Mouse (Mus musculus): ENCODE data around the gene Parvb. TPM values are rescaled to one million over a fixed set of nuclear protein-coding genes. Genes with fewer than 3 reads are reported as not detected.

Gene Parvb
- total and polyA plus RNA-seq, 2 experiments from 2014 or later, result 4.3 to 9.4 TPM

DNA sequence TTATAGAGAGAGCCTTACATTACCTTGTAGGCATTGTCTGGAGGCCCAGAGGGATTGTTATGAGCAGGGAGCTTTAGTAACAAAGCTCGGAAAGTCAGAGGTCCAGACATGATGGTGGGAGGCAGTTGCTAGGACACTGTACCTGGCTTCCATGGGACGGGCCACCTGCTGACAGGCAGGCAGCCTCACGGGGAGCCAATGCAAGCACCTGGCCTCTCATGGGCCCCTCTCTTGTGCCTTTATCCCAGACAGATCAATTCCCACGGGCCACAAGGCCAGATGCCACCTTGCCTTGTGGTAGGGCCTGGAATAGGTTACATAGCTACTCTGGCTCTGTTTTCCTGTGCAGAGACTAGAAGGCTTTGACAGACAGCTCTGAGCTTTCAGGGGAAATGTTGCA, 20.3 kb upstream of the Parvb start:
- H3K4me3 ChIP-seq (ENCODE audit: low read depth, low read length), result no peak overlapping the region

DNA sequence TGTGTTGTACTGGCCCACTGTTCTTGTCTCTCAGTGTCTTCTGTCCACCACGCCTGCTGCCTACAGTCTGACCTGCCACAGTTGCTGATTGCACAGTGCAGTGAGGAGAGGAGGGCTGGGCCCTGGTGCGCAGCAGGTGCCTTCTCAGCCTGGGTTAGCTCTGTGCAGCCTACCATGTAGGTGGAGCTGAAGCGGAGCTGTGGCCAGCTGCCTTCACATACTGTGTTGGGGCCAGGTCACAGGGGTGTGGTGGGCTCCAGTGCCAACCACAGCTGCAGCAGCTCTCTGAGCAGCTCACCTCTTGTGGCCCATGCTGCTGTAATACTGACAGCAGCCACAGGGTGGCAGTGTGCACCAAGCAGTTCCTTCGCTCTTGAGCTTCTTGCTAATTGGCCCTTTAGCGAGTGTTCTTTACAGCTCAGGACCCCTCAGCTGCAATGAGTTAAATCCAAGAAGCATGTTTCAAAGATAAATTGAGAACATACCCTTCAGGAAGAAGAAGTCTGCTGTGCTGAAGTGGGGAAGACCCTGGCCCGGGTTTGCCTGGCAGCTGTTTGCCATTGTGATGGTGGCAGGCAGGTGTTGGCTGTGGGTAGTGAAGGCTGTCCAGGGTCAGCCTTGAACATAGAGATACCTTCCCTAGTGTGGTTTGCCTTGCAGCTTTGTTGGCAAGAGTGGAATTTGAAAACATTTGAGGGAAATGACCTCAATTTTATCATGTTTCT, 19.6 kb upstream of the Parvb start:
- ATAC-seq, result peak; percentile 81
- Histone ChIP-seq H3K27me3 (ENCODE audit: insufficient read depth, low read length) (no peaks in the 10 kb centered on the region), H3K27ac (ENCODE audit: low read depth, low read length) (no peak overlapping the region), H3K4me3 (ENCODE audit: low read depth, low read length) (no peak overlapping the region), H3K9me3 (ENCODE audit: low read length) (no peaks in the 10 kb centered on the region), H3K36me3 (ENCODE audit: insufficient read depth) (peaks cover 52% of the 10 kb centered on the region), H3K4me2 (ENCODE audit: low read depth) (no peak overlapping the region), H3K4me1 (ENCODE audit: insufficient read depth) (no peaks in the 10 kb centered on the region), H3K9ac (no peak overlapping the region)
- DNase-seq, result peak; percentile 95
- 47% methylated on average over 6 of the region's 6 CpGs for WGBS
- TF ChIP-seq CTCF (IDR thresholded peaks at IDR 0.05; ENCODE audit: low read depth), result peak; percentile 100

More for the DNA sequence above, 20.3 kb upstream of the Parvb start:
- Histone ChIP-seq H3K27me3 (ENCODE audit: insufficient read depth, low read length) (no peaks in the 10 kb centered on the region), H3K9ac (no peak overlapping the region), H3K36me3 (ENCODE audit: insufficient read depth) (peaks cover 58% of the 10 kb centered on the region), H3K9me3 (ENCODE audit: low read length) (no peaks in the 10 kb centered on the region), H3K4me2 (ENCODE audit: low read depth) (no peak overlapping the region), H3K27ac (ENCODE audit: low read depth, low read length) (no peak overlapping the region), H3K4me1 (ENCODE audit: insufficient read depth) (no peaks in the 10 kb centered on the region)
- TF ChIP-seq CTCF (IDR thresholded peaks at IDR 0.05; ENCODE audit: low read depth), result no peak
- no peak for ATAC-seq
- DNase-seq, result no peak
- WGBS, result 80% methylated on average over 4 of the region's 4 CpGs

DNA sequence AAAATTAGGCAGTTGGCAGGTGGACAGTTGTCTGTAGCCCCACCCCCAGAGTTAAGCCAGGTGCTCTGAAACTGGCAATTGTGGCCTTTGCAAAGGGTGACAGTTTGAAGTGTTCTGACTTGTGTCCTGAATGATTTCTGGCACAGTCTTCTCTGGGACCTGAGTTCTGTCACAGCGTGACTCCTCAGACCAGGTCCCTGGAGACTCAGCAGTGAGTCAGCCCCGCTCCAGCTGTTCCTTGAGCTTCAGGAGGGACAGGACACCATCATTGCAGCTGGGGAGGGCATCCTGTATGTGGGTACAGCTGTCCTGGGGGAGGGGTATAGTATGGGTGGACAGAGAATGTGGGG, 19.1 kb upstream of the Parvb start:
- no peak overlapping the region for H3K4me2 ChIP-seq (ENCODE audit: low read depth)
- no peak for ATAC-seq
- H3K4me1 ChIP-seq (ENCODE audit: insufficient read depth), result no peaks in the 10 kb centered on the region
- H3K9ac ChIP-seq, result no peak overlapping the region
- no peaks in the 10 kb centered on the region for H3K9me3 ChIP-seq (ENCODE audit: low read length)
- H3K4me3 ChIP-seq (ENCODE audit: low read depth, low read length), result no peak overlapping the region
- WGBS, result 100% methylated on average over 2 of the region's 2 CpGs
- TF ChIP-seq CTCF (IDR thresholded peaks at IDR 0.05; ENCODE audit: low read depth), result no peak
- no peaks in the 10 kb centered on the region for H3K27me3 ChIP-seq (ENCODE audit: insufficient read depth, low read length)
- H3K36me3 ChIP-seq (ENCODE audit: insufficient read depth), result peaks cover 47% of the 10 kb centered on the region
- H3K27ac ChIP-seq (ENCODE audit: low read depth, low read length), result no peak overlapping the region
- DNase-seq, result no peak

DNA sequence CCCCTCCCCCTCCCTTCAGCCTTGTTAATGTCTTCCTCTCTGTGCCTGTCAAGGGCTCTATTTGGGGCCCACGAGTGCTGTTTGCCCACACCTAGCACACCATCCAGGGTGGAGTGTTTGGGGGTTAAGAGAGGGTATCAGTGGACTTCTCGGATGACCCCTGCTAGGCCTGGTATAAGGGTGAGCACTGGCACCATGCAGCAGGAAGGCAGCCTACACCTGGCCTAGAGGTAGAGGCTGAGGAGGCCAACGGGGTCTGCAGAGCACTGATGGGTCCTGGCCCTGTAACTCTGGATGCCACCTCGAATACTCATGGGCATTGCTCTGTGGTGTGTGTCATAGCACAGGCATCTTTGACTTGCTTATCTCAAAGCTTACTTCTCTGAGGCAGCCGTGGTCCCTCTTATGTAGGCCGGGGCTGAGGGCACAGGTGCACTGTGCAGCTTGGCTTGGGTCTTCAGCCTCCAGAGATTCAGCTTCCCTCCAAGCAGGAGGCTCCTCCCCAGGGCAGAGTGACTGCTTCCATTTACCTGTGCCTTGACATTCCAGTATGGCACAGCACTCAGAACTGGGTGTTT, 18.6 kb upstream of the Parvb start:
- ATAC-seq (no peak), DNase-seq (no peak)
- TF ChIP-seq CTCF (IDR thresholded peaks at IDR 0.05; ENCODE audit: low read depth), result no peak
- peaks cover 45% of the 10 kb centered on the region for H3K36me3 ChIP-seq (ENCODE audit: insufficient read depth)
- H3K27me3 ChIP-seq (ENCODE audit: insufficient read depth, low read length), result no peaks in the 10 kb centered on the region
- WGBS, result 91% methylated on average over 6 of the region's 6 CpGs
- peaks cover 4% of the 10 kb centered on the region; the same call in 1 of the 2 replicates for H3K4me1 ChIP-seq (ENCODE audit: insufficient read depth)
- H3K4me2 ChIP-seq (ENCODE audit: low read depth), result no peak overlapping the region
- H3K9ac ChIP-seq, result no peak overlapping the region
- no peak overlapping the region for H3K4me3 ChIP-seq (ENCODE audit: low read depth, low read length)
- H3K9me3 ChIP-seq (ENCODE audit: low read length), result no peaks in the 10 kb centered on the region
- H3K27ac ChIP-seq (ENCODE audit: low read depth, low read length), result no peak overlapping the region

DNA sequence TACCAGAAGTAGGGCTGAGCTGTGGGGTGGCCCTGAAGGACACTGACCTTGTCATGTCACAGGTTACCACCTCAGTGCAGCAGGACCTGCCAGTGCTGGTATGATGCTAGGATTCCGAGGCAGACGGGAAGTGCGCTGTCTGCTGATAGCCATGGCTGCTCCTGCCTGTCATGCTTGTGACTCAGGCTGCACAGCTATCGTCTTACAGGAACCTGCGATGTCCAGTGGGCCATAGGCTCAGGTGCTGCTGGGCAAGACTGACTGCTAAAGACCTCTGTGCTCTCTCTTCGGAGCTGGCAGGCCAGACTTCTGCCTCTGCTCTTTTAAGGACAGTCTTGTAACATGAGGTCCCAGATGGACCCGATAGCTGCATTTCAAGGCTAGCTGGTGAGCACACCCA, 17.4 kb upstream of the Parvb start:
- 94% methylated on average over 7 of the region's 7 CpGs for WGBS
- H3K27ac ChIP-seq (ENCODE audit: low read depth, low read length), result no peak overlapping the region
- H3K4me2 ChIP-seq (ENCODE audit: low read depth), result no peak overlapping the region
- ATAC-seq, result no peak
- H3K4me3 ChIP-seq (ENCODE audit: low read depth, low read length), result no peak overlapping the region
- peaks cover 34% of the 10 kb centered on the region for H3K36me3 ChIP-seq (ENCODE audit: insufficient read depth)
- peaks cover 11% of the 10 kb centered on the region; the same call in 1 of the 2 replicates for H3K4me1 ChIP-seq (ENCODE audit: insufficient read depth)
- no peak overlapping the region for H3K9ac ChIP-seq
- TF ChIP-seq CTCF (IDR thresholded peaks at IDR 0.05; ENCODE audit: low read depth), result no peak
- H3K27me3 ChIP-seq (ENCODE audit: insufficient read depth, low read length), result no peaks in the 10 kb centered on the region
- DNase-seq, result no peak
- no peaks in the 10 kb centered on the region for H3K9me3 ChIP-seq (ENCODE audit: low read length)

DNA sequence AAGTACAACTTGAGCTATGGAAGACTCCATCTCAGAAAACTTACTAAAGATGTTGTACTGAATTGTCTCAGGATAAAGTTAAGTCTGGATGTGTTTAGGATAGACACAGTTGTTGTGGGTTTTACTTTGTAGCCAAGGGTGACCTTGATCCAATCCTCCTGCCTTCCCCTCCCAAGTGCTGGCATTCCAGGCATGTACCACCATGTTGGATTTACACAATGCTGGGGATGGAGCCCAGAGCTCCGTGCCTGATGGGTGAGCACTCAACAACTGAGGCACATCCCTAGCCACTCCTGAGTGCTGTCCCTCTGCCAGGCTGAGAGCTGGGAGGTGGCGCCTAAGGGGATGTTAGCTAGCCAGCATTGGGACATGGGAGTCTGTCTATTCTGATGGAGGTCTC, 16.6 kb upstream of the Parvb start:
- H3K9me3 ChIP-seq (ENCODE audit: low read length), result no peaks in the 10 kb centered on the region
- no peak for ATAC-seq
- no peak for DNase-seq
- no peak overlapping the region for H3K4me3 ChIP-seq (ENCODE audit: low read depth, low read length)
- WGBS, result 82% methylated on average over 2 of the region's 2 CpGs
- no peak overlapping the region for H3K4me2 ChIP-seq (ENCODE audit: low read depth)
- H3K36me3 ChIP-seq (ENCODE audit: insufficient read depth), result peaks cover 26% of the 10 kb centered on the region
- no peak for TF ChIP-seq CTCF (IDR thresholded peaks at IDR 0.05; ENCODE audit: low read depth)
- peaks cover 11% of the 10 kb centered on the region; the same call in 1 of the 2 replicates for H3K4me1 ChIP-seq (ENCODE audit: insufficient read depth)
- H3K9ac ChIP-seq, result no peak overlapping the region
- H3K27me3 ChIP-seq (ENCODE audit: insufficient read depth, low read length), result no peaks in the 10 kb centered on the region
- H3K27ac ChIP-seq (ENCODE audit: low read depth, low read length), result no peak overlapping the region

DNA sequence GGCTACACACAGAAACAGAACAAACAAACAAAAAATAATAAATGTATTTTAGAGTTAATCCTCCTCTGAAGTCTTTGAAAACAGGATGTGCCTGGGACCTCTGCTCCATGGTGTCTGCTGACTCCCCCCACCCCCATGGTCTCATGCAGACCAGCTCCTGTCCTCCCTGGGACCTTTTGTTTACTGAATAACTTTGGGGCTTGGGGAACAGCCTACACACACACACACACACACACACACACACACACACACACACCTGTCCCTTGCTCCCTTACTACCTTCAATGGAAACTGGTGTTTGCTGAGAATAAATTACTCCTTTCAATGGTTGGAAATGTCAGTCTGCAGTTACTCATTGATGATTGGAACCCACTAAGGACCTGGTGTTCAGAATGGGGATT, 15.8 kb upstream of the Parvb start:
- no peaks in the 10 kb centered on the region for H3K27me3 ChIP-seq (ENCODE audit: insufficient read depth, low read length)
- ATAC-seq (no peak), DNase-seq (no peak)
- peaks cover 11% of the 10 kb centered on the region; the same call in 1 of the 2 replicates for H3K4me1 ChIP-seq (ENCODE audit: insufficient read depth)
- no peak for TF ChIP-seq CTCF (IDR thresholded peaks at IDR 0.05; ENCODE audit: low read depth)
- H3K9me3 ChIP-seq (ENCODE audit: low read length), result no peaks in the 10 kb centered on the region
- H3K9ac ChIP-seq, result no peak overlapping the region
- H3K36me3 ChIP-seq (ENCODE audit: insufficient read depth), result peaks cover 19% of the 10 kb centered on the region
- no peak overlapping the region for H3K27ac ChIP-seq (ENCODE audit: low read depth, low read length)
- H3K4me3 ChIP-seq (ENCODE audit: low read depth, low read length), result no peak overlapping the region
- no peak overlapping the region for H3K4me2 ChIP-seq (ENCODE audit: low read depth)
